Mouse (Mus musculus): ENCODE data around the gene Nos1ap. TPM values are rescaled to one million over a fixed set of nuclear protein-coding genes. Genes with fewer than 3 reads are reported as not detected.
A peak's percentile ranks its signal among the peaks of the same experiment; 100 is the strongest.

The Nos1ap gene
- polyA plus RNA-seq, 1 experiment = 18.5 TPM

- DNase-seq (ENCODE audit: low read depth) = peak; percentile 96
These were observed 334.1 kb downstream of the Nos1ap start for GRCm38 (mm10) chr1:170255560-170255910.

GRCm38 (mm10) chr1:170254893-170255559 is 334.6 kb downstream of the Nos1ap start:
- no peak for DNase-seq (ENCODE audit: low read depth)
- TF ChIP-seq POLR2A (IDR thresholded peaks at IDR 0.05; ENCODE audit: borderline replicate concordance, extremely low read depth, insufficient read depth, insufficient read length, poor library complexity, severe bottlenecking) (no peak), CTCF (IDR thresholded peaks at IDR 0.05; ENCODE audit: borderline replicate concordance, extremely low read depth, insufficient read depth, insufficient read length) (no peak)

More at GRCm38 (mm10) chr1:170255560-170255910, 334.1 kb downstream of the Nos1ap start:
- TF ChIP-seq CTCF (IDR thresholded peaks at IDR 0.05; ENCODE audit: borderline replicate concordance, extremely low read depth, insufficient read depth, insufficient read length) (no peak), POLR2A (IDR thresholded peaks at IDR 0.05; ENCODE audit: borderline replicate concordance, extremely low read depth, insufficient read depth, insufficient read length, poor library complexity, severe bottlenecking) (peak; percentile 67)

Other genes starting within 250 kb of the Nos1ap start
- gene Olfml2b, start 54.7 kb upstream of the Nos1ap start, polyA plus RNA-seq (2012; rRNA removed) = 6.5 and 6.7 TPM in 2 replicates